ENCODE assay signal across 15 mouse cellular contexts in the genomic region with DNA sequence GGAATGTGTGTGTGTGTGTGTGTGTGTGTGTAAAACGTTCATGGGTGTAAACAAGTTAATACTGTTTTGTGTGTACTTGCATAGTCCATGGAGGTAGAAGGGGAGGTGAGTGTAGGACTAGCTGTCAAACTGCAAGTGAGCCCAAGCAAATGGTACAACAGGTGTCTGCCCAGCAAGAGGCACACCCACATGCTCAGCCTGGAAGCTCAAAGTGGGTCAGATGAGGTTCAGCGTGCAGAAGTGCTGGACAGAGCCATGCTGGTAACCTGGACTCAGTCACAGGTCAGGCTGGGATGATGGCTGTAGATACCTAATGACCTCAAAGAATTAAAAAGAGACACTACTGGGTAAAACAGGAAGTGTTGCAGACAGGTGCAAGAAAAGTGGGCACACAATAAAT.
DNase-seq lines count a peak whose midpoint lies in the region; ATAC-seq and TF ChIP-seq lines count a peak whose summit lies in the region.
"Had no signal": no experiment of that assay in that cellular context is flagged by ENCODE, and none has a peak within 500 bp of the region (broad histone marks: within the 10 kb centered on the region; RNA-seq: fewer than 3 reads in every experiment).

No protein-coding gene starts in this region.

- no peaks in the 10 kb centered on the region for H3K27me3 ChIP-seq in stomach, embryonic 14.5 days (ENCODE audit: control insufficient read depth, insufficient read depth, low read length)
- no peaks in the 10 kb centered on the region for H3K27me3 ChIP-seq in stomach, postnatal 0 days (ENCODE audit: control insufficient read depth, insufficient read depth, low read length)
- no peaks in the 10 kb centered on the region for H3K27me3 ChIP-seq in midbrain, postnatal 0 days (ENCODE audit: insufficient read depth, low read length)
- H3K27me3 ChIP-seq: hindbrain, embryonic 15.5 days had no signal

- DNase-seq in embryo, embryonic 11 days, result peak; percentile 11
- no peak for DNase-seq in embryo, embryonic 10 days (ENCODE audit: low spot score)
- no peak for DNase-seq in stomach, postnatal 0 days (ENCODE audit: low spot score)
- DNase-seq in cerebellum, postnatal 10 days, result peak; percentile 82 to 87
- DNase-seq in midbrain, postnatal 0 days (ENCODE audit: low spot score), result no peak
- DNase-seq in spleen, postnatal 10 days (ENCODE audit: low spot score in 2 of 2), result no peak
- DNase-seq in lung, postnatal 4 days, result no peak
- DNase-seq: gastrocnemius, postnatal 36 days; kidney, adult 18-20 months; lung, adult 2 months; retina, postnatal 1 day; thymus, postnatal 25 days had no signal

- H3K4me2 ChIP-seq in stomach, embryonic 14.5 days (replicated peaks; ENCODE audit: low read depth, low read length), result no peak overlapping the region
- no peak overlapping the region for H3K4me2 ChIP-seq in stomach, postnatal 0 days (replicated peaks; ENCODE audit: low read depth)
- H3K4me2 ChIP-seq in midbrain, postnatal 0 days (ENCODE audit: low read depth, low read length, poor library complexity, severe bottlenecking), result no peak overlapping the region
- H3K4me2 ChIP-seq: heart, embryonic 11.5 days; hindbrain, embryonic 15.5 days had no signal

- H3K9ac ChIP-seq in stomach, embryonic 14.5 days (replicated peaks; ENCODE audit: low read depth, low read length), result no peak overlapping the region
- H3K9ac ChIP-seq in stomach, postnatal 0 days (ENCODE audit: low read length), result no peak overlapping the region
- no peak overlapping the region for H3K9ac ChIP-seq in midbrain, postnatal 0 days (replicated peaks; ENCODE audit: low read length, poor library complexity, severe bottlenecking)
- H3K9ac ChIP-seq: hindbrain, embryonic 15.5 days had no signal

- H3K9me3 ChIP-seq in stomach, embryonic 14.5 days (ENCODE audit: control insufficient read depth, low read depth, low read length), result no peaks in the 10 kb centered on the region
- H3K9me3 ChIP-seq in stomach, postnatal 0 days (ENCODE audit: control insufficient read depth, low read length), result no peaks in the 10 kb centered on the region
- H3K9me3 ChIP-seq in midbrain, postnatal 0 days (ENCODE audit: low read length), result no peaks in the 10 kb centered on the region
- H3K9me3 ChIP-seq: hindbrain, embryonic 15.5 days had no signal

- no peak for TF ChIP-seq CTCF in stomach, postnatal 0 days (IDR thresholded peaks at IDR 0.05; ENCODE audit: low read depth)
- TF ChIP-seq CTCF in midbrain, postnatal 0 days (IDR thresholded peaks at IDR 0.05), result no peak

- no peak overlapping the region for H3K27ac ChIP-seq in stomach, embryonic 14.5 days (ENCODE audit: low read length)
- H3K27ac ChIP-seq in stomach, postnatal 0 days (replicated peaks), result no peak overlapping the region
- no peak overlapping the region for H3K27ac ChIP-seq in midbrain, postnatal 0 days (ENCODE audit: low read depth, low read length)
- H3K27ac ChIP-seq: hindbrain, embryonic 15.5 days had no signal

- no peaks in the 10 kb centered on the region for H3K36me3 ChIP-seq in stomach, embryonic 14.5 days (ENCODE audit: control insufficient read depth, insufficient read depth, low read length)
- no peaks in the 10 kb centered on the region for H3K36me3 ChIP-seq in stomach, postnatal 0 days (ENCODE audit: control insufficient read depth, insufficient read depth, low read length)
- H3K36me3 ChIP-seq in midbrain, postnatal 0 days (ENCODE audit: insufficient read depth, low read length), result no peaks in the 10 kb centered on the region
- H3K36me3 ChIP-seq: hindbrain, embryonic 15.5 days had no signal

- no peak for TF ChIP-seq EP300 in stomach, postnatal 0 days (optimal IDR thresholded peaks at IDR 0.05)

- no peak overlapping the region for H3K4me3 ChIP-seq in stomach, embryonic 14.5 days (ENCODE audit: low read depth, low read length)
- no peak overlapping the region for H3K4me3 ChIP-seq in stomach, postnatal 0 days (ENCODE audit: low read depth, low read length)
- H3K4me3 ChIP-seq in midbrain, postnatal 0 days (ENCODE audit: low read depth, low read length), result no peak overlapping the region
- H3K4me3 ChIP-seq: hindbrain, embryonic 15.5 days had no signal

- 60% methylated on average over 2 of the region's 2 CpGs for WGBS in stomach, embryonic 14.5 days
- 40% methylated on average over 2 of the region's 2 CpGs for WGBS in stomach, postnatal 0 days
- WGBS in midbrain, postnatal 0 days, result 70% methylated on average over 2 of the region's 2 CpGs

- no peaks in the 10 kb centered on the region for H3K4me1 ChIP-seq in stomach, embryonic 14.5 days (ENCODE audit: control insufficient read depth, insufficient read depth, low read length)
- no peaks in the 10 kb centered on the region for H3K4me1 ChIP-seq in stomach, postnatal 0 days (replicated peaks; ENCODE audit: control insufficient read depth, insufficient read depth)
- H3K4me1 ChIP-seq in midbrain, postnatal 0 days (ENCODE audit: insufficient read depth, low read length), result no peaks in the 10 kb centered on the region
- H3K4me1 ChIP-seq: hindbrain, embryonic 15.5 days had no signal

- 0 out of 2 replicates have a peak, but pooled peaks have one; percentile 33 for ATAC-seq in stomach, embryonic 14.5 days (ENCODE audit: insufficient number of reproducible peaks, insufficient read depth, low FRiP score, low read depth)
- ATAC-seq in stomach, postnatal 0 days (ENCODE audit: low FRiP score, low TSS enrichment), result no peak
- ATAC-seq in midbrain, postnatal 0 days (ENCODE audit: low FRiP score), result no peak

Comparison
In these comparisons a context has a peak if more than half of its experiments do, and no peak if none do; other contexts are left out.
1. DNase-seq: peak in embryo, embryonic 11 days (single experiment) and cerebellum, postnatal 10 days (2 of 2); none in embryo, embryonic 10 days (single experiment), stomach, postnatal 0 days (single experiment), midbrain, postnatal 0 days (single experiment), spleen, postnatal 10 days (0 of 2) and lung, postnatal 4 days (0 of 2).